Mouse (Mus musculus): ENCODE results near the gene Fbxo7. TPM values are rescaled to one million over a fixed set of nuclear protein-coding genes. Genes with fewer than 3 reads are reported as not detected.

Fbxo7 gene
- polyA plus RNA-seq, 1 experiment from 2014 or later = 15.1 TPM

DNA sequence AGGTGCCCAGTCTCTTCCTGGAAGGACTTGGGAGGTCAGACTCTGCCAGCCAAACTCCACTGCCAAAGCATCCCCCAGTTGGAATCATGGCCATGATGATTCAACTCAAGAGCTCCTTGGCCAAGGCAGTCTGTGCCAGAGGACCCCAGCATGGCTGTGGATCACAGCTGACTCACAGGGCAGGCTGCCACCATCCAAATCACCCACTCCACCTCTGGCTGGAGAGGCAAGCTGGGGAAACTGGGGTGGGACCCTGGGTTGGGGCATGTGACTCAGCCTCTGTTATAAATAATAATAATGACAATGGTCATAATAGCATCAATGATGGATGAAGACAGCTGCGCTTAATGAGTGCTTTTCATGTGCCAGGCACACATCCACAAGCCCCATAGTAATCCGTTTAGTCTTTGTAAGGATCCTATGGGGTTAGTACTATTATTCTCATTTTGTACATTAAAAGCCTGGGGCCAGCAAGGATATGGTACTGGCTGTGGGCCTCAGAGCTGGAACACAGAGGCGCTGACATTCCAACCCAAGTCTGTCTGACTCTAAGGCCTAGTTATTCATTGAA is 78.6 kb downstream of the Fbxo7 start:
- no peaks in the 10 kb centered on the region for H3K36me3 ChIP-seq (replicated peaks)
- 84% methylated on average over 3 of the region's 3 CpGs for WGBS
- 0 out of 2 replicates have a peak, but pooled peaks cover 5% of the 10 kb centered on the region for H3K9me3 ChIP-seq
- no peak overlapping the region for H3K4me3 ChIP-seq (replicated peaks)
- no peaks in the 10 kb centered on the region for H3K27me3 ChIP-seq
- ATAC-seq (ENCODE audit: low FRiP score) = no peak
- H3K4me2 ChIP-seq = no peak overlapping the region
- no peak overlapping the region for H3K27ac ChIP-seq
- H3K4me1 ChIP-seq = no peaks in the 10 kb centered on the region
- H3K9ac ChIP-seq = no peak overlapping the region

Other genes starting within 250 kb of the Fbxo7 start
- gene Pwp1, start 192.5 kb upstream of the Fbxo7 start, polyA plus RNA-seq (2016; fragmentation: Nextera tagmentation; extraction: Ambion mirVana) = 89.6 and 90.4 TPM in 2 replicates
- gene Prdm4, start 104.8 kb upstream of the Fbxo7 start, polyA plus RNA-seq (2016; fragmentation: Nextera tagmentation; extraction: Ambion mirVana) = 29.6 and 33.9 TPM in 2 replicates
- 0.56 and 0.82 TPM in 2 replicates for gene Ascl4, start 94.3 kb upstream of the Fbxo7 start, polyA plus RNA-seq (2016; fragmentation: Nextera tagmentation; extraction: Ambion mirVana)
- gene Rtcb, start 64.1 kb upstream of the Fbxo7 start, polyA plus RNA-seq (2016; fragmentation: Nextera tagmentation; extraction: Ambion mirVana) = 192 and 195 TPM in 2 replicates
- not detected in 2 replicates for gene Bpifc, start 10.1 kb upstream of the Fbxo7 start, polyA plus RNA-seq (2016; fragmentation: Nextera tagmentation; extraction: Ambion mirVana)